Mouse (Mus musculus): ENCODE data around the gene Rabl6. TPM values are rescaled to one million over a fixed set of nuclear protein-coding genes. Genes with fewer than 3 reads are reported as not detected.
A peak's percentile ranks its signal among the peaks of the same experiment; 100 is the strongest.
"Not testable (repeated sequence)": the region's sequence is repeated elsewhere in the genome, so short reads cannot be mapped to it uniquely, and the experiment has no call there.

Rabl6 gene
- total RNA-seq, 2 experiments from 2014 or later = 84.7 to 96.9 TPM

DNA sequence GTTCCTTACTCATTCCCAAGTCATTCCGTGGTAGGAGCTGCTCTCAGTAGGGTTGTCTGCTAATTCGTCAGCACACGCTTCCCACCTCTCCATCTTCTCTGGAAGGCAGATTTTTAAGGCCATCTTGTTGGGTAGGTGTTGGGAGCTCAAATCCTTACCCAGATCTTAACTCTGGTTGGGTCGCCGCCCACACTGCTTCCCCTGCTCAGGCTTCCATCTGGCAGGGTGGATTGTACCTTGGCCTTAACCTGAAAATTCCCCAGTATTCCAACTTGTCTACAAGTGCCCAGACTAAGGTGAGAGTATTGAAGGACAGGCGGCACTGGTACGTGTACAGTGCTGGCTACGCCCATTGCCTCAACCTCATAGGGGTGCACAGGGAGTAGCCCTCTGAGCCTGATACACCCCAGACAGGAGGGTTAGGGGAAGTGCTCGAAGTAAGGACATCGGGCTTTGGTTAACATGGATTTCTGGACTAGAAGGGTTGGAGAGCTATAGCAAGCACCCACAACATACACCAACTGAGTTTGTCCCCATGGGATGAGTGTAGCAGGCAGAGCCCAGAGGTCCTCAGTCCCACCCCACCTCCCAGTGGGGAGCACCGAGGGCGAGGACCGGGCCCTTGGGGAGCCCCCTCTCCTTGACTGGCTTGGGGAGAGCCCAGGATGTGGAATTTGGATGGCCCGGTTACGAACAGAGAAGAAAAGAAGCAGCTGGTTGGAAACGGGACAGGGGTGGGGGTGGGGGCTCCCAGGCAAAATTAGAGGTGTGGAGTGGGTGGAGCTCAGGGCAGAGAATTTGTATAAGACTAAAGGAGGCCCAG, 32.1 kb downstream of the Rabl6 start:
- DNase-seq (ENCODE audit: low spot score in 2 of 2) = no peak

DNA sequence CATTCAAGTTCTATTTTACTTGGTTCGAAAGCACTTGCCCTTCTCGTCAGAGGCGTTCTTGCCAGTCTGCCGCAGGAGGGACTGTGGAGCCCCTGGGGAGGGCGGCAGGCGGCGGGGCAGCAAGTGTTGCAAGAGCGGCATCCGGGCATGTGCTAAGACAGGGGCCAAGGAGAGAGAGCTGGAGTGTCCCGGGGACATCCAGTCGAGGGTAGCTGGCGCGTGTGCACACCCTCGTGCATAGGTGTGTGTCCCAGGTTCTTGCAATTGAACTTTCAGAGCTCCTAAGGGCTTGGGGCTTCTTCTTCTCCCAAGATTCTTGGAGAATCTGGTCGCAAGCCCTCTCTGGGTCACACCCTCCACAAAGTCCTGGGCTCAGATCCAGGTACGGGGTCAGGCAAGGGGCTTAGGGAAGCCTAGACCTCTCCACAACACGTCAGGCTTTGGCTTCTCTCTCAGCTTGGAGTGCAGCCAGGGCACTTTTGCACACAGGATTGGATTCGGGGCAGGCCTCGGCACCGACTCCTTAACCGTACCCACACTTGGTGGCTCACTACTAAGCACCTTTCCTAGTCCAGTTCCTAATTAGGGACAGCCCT, 32.8 kb downstream of the Rabl6 start:
- DNase-seq (ENCODE audit: low spot score in 2 of 2) = peak; percentile 56 to 59

DNA sequence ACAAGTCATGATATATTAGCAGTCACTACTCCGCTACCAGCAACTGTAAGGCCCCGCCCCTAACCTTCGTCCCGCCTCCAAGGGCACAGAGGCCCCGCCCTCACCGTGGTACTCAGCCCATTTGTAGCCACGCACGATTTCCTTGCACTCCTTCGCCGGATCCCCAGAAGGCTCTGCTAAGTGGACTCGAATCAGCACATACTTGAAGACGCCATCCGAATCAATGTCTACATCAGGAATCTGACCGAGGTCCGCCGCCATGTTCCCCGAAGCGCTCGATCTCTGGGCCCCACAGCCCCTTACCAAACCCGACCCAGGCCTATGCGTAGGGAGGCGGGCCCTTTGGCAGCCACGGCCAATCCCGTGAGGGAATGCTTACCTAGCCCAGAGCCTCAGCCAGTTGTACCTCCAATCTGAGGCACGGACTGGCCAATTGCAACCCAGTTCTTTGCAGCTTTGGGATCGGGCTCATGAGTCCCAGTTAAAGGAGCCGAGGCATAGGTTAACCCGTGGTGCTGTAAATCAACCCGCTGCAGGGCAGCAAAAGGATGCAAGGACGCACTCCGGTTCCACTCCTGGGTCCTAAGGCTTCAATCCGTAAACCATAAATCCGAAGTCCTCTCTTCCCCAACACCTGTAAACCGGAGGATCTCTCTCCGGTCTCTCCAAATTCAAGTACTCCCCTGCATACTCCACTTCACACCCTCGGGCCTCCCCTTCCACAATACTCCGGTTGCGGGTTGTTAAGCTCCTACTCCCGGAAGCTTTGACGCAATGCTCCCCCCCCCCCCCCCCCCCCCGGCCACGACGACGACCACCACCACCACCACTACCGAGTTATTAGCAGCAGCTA, 33.5 kb downstream of the Rabl6 start, which contains the start of the genes Mamdc4 and Phpt1:
Gene Mamdc4, minus strand, starts transcription at position 267 of the 853 bp plus-strand sequence.
Gene Phpt1, minus strand, starts transcription at position 646 of the 853 bp plus-strand sequence.
- DNase-seq (ENCODE audit: low spot score in 2 of 2) = peak; percentile 96 to 97

DNA sequence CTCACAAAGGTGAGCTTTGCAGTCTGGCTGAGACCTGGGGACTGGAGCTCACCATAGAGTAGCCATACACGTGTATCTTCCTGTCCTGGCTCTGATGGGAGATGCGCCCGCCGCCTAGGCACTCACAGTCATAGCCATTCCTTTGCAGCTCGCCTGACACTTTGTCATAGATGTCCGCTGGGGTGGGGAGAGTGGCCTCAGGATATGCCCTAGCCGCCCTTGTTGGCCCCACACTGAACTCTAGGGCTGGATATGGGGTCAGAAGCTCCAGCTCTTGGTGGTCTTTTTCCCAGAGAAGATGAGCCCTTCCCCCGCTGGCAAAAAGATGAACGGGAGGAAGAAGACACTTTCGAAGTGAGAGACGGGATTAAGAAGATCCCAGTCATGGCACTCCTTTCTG, 34.2 kb downstream of the Rabl6 start:
- DNase-seq (ENCODE audit: low spot score in 2 of 2) = no peak

DNA sequence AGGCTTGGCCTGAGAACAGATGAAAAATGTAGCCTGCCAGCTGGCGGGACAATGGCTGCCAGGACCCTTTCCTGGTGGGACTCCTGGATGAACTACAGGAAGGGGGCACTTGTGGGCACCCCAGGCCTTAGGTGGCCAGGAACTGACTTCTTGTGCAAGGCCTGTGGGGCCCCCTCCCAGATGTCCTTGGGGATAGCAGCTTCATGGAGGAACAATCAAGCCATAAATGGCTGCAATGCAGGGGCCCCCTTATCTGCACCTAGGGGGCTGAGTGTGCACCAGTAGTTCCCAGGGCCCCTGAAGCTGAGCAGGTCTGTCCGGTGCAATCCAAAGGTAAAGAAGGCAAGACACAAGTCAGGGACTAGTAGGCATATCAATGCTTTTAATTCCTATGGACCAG, 35.3 kb downstream of the Rabl6 start:
- peak; percentile 5 to 15 for DNase-seq (ENCODE audit: low spot score in 2 of 2)

DNA sequence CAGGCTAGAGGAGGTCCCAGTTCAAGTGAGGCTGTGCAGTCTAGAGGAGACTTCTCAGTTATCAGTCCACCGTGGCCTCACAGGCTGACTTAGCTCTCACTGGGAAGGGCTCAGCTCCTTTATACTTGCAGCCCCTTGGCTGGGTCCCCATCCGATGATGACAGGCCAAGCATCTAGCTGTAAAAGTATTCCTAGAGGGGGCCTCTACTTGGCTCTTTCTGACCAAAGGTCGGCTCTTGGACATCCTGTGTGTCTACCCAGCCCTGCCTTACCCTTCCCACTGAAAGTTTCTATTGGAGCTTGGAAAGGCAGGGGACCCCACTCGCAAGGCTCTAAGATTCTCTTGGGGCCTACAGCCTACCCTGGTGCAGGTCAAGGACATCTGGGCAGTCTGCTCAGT, 37.1 kb downstream of the Rabl6 start:
- no peak for DNase-seq (ENCODE audit: low spot score in 2 of 2)

DNA sequence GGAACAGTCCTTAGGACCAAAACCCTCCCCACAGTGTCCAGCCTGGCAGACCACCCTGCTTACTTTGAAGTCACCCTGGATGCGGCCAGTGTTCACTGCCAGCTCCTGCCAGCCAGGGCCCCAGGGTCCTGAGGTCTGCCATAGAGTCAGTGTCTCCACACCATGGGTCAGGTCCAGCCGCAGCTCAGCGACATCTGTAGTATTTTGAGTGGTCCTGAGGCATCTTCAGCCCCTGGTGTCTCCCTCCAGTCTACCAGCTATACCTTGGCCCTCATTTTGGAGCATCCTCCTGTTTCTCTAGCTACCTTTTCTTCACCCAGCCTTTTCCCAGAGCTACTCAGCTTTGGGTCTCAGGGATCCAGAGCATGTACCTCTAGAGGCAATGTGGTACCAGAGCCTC, 39.0 kb downstream of the Rabl6 start:
- peak in 1 of 2 experiments; percentile 9 for DNase-seq (ENCODE audit: low spot score in 2 of 2)

DNA sequence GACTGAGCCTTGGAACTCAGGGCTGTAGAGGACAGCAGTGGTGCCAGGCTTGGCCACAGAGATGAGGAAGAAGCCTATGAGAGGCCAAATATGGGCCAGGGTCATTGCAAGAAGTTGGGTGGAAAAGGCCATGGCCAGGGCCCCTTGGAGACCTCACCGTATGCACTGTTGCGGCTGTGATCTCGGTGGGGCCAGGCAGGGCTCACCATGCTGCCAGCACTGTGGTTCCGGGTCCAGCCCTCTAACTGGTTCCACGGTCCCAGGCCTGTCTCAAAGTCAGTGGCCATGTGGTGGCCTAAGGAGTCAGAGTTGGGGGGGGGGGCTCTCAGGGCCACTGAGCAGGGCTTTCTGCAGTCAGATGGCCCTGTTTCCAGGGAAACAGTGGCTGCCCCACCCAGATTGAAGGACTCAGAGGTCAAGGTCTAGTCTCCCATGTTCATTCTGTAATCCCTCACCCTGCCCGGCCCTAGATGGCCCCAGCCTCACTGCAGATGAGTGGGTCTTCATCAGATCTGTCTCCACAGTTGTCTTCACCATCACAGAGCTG, 39.8 kb downstream of the Rabl6 start:
- DNase-seq (ENCODE audit: low spot score in 2 of 2) = no peak

DNA sequence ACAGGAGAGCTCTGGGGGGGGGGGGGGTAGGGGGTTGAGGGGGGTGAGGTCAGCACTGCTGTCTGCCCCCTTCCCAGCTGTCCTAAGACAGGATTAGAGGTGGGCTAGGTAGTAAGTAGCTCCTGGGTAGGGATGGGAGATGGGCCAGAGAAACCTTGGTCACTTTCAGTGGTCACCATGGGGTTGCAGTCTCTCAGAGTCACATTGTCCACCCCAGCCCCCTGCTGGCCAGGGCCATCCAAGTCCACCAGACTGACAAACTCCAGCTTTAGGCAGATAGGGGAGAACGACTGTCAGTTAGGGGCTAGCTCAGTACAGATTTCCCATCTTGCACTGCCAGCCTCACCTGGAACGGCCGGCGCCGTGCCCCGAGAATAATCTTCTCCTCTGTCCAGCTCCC, 41.8 kb downstream of the Rabl6 start:
- peak in 1 of 2 experiments; percentile 17 for DNase-seq (ENCODE audit: low spot score in 2 of 2)

DNA sequence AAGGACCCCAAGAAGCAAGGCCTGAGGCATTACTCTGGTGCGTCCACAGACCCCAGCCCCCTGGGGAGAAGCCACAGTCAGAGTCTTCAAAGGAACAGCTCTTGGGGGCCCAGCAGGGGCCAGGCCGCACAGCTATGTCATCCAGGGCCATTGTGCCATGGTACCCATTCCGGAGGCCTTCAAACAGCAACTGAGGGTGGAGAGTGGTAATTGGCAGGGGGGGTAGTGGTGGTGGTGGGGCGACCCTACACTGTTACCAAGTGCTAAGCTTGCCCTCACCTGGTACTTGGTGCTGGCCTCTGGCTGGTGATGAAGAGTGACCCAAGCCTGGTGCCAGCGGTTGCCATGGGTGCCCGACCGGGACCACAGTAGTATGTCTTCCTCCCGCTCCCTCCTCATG, 42.6 kb downstream of the Rabl6 start:
- no peak for DNase-seq (ENCODE audit: low spot score in 2 of 2)

DNA sequence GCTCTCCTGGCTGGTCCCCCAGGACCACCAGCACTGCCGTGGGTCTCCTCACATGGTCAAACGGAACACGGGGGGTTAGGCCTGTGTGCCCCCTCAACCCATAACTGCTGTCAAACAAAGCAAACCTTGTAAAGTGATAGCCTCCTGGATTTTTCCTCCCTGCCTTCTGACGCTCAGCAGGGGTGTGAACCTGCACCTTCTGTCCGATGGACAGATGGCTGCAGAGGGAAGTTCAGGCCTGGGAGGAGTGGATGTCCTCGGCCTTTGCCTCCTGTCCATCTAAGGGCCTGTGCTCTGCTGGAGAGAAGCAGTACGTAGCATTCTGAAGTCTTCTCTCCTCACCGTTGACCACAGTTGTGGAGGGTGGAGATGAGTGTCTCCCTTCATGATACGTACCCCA, 46.4 kb downstream of the Rabl6 start:
- DNase-seq (ENCODE audit: low spot score in 2 of 2) = no peak

DNA sequence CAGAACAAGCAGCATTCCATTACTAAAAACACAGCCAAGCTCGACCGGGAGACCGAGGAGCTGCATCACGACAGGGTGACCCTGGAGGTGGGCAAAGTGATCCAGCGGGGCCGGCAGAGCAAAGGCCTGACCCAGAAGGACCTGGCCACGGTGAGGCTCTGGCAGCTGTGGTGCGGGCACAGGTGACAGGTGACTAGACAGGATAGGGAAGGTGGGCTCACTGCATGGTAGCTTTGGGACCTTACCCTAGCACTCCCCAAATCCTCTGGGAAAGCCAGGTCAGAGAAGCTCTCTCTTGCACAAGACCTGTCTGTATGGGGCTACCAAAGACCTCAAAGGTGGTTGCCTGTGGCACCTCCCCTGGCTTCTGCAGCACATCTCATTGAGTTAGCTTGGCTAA, 47.8 kb downstream of the Rabl6 start:
- no peak for DNase-seq (ENCODE audit: low spot score in 2 of 2)

DNA sequence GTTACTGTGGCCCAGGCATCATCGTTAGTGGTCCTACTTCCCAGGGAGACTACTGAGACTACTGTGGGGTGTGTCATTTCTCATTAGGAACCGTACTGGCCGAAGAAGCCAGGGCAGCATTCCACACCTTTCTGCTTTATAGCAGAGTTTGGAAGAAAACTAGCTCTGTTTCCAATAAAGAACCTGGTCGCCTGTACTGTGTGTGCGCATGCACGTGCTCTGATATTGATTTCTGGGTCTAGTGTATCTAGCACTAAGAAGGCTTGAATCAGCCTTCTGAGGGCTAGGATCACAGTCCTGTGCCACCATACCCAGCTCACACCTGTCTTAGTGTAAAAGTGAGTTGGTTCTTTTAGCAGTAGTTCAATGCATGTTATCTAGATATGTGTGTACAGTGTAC, 49.5 kb downstream of the Rabl6 start:
- DNase-seq (ENCODE audit: low spot score in 2 of 2) = no peak

DNA sequence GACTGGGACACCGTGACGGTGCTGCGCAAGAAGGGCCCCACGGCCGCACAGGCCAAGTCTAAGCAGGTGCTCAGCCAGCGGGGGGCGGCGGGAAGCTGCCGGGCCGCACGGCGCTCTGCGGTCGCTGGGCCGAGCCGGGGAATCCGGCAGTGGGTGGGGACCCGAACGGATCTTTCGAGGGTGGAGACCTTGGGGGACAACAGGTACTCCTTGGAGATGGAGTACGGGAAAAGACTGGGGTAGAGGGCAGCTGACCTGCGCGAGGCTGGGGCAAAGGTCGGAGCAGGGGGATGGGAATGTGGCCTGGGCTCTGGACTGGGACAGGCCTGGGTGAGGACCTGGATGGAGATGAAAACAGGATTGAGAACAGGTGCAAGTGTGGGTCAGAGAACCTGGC, 50.4 kb downstream of the Rabl6 start:
- no peak for DNase-seq (ENCODE audit: low spot score in 2 of 2)

DNA sequence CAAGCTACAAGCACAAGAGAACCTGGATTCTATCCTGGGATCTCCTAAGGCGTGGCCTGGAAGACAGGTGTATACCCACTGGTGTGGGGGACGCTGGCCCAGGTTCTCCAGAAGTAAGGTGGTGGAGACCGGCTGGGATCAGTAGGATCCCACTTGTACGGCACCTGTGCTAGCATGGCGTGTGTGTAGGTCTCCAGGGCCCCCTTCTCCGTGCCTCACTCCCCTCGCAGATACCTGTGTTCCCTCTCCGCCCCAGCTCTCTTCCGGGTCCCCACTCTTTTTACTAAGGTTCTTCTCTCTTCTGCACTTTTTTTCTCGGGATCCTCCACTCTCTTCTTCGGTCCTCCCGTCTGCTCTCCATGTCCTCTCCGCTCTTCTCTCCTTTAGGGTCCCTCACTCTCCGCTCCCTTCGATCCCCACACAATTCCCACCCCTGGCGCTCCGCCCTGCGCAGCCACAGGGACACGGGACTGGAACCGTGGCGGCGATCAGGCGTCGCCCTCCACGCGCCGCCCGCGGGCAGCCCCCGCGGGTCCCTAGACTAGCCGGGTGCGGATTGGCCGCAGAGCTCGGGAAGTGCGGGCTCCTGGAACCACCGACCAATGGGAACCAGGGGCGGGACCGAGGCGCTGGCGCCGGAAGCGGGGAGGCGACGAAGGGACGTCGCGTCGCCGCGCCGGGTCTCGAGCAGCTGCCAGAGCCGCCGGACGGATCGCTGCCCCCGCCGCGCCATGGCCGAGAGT, 50.9 kb downstream of the Rabl6 start, which contains the start of gene Edf1:
Gene Edf1, plus strand, starts transcription at position 627 of the 743 bp plus-strand sequence.
- DNase-seq (ENCODE audit: low spot score in 2 of 2) = peak; percentile 93 to 96

- no peak for DNase-seq (ENCODE audit: low spot score in 2 of 2)
Measured at GRCm38 (mm10) chr2:25556296-25556695, 52.0 kb downstream of the Rabl6 start.

DNA sequence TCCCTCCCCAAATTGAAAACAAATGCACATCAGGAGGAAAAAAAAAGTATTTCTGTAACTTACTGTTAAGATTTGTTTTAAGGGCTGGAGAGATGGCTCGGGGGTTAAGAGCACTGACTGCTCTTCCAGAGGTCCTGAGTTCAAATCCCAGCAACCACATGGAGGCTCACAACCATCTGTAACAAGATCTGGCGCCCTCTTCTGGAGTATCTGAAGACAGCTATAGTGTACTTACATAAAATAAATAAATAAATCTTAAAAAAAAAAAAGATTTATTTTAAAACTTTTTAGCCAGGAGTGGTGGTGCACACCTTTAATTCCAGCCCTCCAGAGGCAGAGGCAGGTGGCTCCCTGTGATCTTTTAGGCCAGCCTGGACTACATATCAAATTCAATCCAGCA, 52.8 kb downstream of the Rabl6 start:
- not testable (repeated sequence) for DNase-seq (ENCODE audit: low spot score in 2 of 2)

- DNase-seq (ENCODE audit: low spot score in 2 of 2) = not testable (repeated sequence)
Measured at GRCm38 (mm10) chr2:25553171-25553786, 55.0 kb downstream of the Rabl6 start.

DNA sequence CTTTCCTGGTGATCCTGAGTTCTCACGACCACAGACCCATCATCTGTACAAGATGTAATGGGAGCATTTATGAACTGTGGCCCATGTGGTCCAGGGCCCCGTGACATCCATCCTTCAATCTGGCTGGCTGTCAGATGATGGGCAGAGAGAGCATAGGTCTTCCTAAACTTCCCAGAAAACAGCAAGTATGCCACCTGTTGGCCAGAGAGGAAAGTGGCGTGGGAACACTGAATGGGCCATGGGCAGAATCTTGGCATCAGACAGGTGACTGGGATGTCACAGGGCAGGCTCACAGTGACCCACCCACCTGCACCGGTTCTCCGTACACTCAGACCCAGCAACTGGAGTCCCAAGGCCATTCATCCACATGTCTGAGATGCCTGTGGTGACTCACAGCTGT, 57.1 kb downstream of the Rabl6 start:
- DNase-seq (ENCODE audit: low spot score in 2 of 2) = peak in 1 of 2 experiments; percentile 36

Measured in layer of hippocampus, postnatal 10 days (tissue).